Mouse (Mus musculus) adrenal gland, adult 2 months (tissue): ENCODE data around the gene Macrod2. TPM values are rescaled to one million over a fixed set of nuclear protein-coding genes. Genes with fewer than 3 reads are reported as not detected.

Experiments used
- DNase-seq: peaks from one replicate; pipeline ENCODE4 v3.0.0; 2021
- polyA plus RNA-seq: library from polyadenylated mRNA; depleted of rRNA; stranded (reverse); fragments of >200 nt; gene quantifications from 2 replicates; pipeline ENCODE4 v1.2.3, GENCODE M21; 2012
- total RNA-seq, 2 experiments: library from RNA; stranded (reverse); gene quantifications; 2 replicates each; pipeline ENCODE4 v1.2.3; 2021

The Macrod2 gene
- total and polyA plus RNA-seq, 3 experiments = 8.1 to 8.4 (median 8.3) TPM

DNA sequence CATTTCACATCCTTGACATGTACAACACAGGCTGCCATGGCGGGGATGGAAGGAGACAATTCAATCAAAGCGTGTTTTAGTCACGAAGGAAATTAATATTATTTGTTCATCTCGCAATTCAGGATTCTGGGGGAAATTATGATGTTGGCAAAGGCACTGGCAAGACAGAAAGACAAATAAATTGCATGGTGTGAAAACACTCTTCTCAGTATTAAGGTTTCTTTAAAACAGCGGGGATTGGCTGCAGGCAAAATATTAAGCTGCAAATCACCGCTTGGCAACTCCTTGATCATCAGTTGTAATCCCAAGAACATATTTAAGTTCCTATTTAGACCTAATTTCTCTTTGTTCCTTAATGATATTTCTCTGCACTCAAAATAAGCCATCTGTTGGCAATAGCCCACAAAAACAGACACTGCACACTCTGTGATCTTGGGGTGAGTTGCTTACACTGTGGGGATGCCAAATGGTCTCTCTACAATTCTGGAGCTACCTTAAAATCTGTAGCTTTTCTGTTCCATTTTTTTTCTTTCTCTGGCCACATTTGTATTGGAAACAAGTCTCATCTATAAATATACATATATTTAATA is 1466.7 kb downstream of the Macrod2 start:
- no peak for DNase-seq

GRCm38 (mm10) chr2:141862531-141863265 is 1467.6 kb downstream of the Macrod2 start:
- DNase-seq = no peak

- no peak for DNase-seq
These were observed 1468.6 kb downstream of the Macrod2 start for GRCm38 (mm10) chr2:141863628-141864165.

DNA sequence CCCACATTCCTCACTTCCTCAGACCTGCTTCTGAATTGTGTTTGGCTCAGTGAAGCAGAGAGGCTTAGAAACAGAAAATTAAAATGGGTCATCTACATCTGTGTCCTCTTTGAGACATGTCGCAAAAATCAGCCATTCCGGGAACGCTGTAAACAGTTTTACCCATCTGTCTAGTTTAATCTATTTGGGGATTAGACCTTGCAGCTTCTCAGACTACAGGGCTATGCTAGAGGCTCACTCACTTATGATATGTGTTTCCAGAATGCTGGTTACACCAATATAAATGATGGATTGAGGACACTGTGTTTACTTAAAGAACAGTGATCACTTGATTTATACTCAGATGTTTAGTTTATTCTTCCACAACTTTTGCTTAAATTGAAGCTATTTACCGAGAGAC is 1475.8 kb downstream of the Macrod2 start:
- DNase-seq = no peak

- DNase-seq = no peak
These were observed 1481.2 kb downstream of the Macrod2 start for GRCm38 (mm10) chr2:141876155-141876851.

DNA sequence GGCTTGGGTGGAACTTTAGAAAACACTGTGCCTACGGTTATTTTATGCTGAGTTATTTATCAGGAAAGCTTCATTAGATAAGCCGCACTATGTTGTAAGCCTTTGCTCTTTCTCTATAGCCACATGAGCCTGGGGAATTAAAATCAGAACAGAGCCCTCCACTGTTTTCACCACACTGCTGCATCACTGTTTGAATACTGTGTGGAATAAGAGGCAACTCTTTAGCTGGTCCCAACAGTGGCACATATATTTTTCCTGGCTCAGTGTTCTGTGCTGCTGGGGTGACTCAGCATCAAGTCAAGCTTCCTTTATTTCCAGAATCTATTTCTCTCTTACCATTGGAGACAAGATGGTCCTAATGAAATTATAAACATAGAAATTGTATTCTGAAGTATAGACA is 1481.8 kb downstream of the Macrod2 start:
- DNase-seq = no peak

GRCm38 (mm10) chr2:141878473-141878872 is 1483.4 kb downstream of the Macrod2 start:
- no peak for DNase-seq

DNA sequence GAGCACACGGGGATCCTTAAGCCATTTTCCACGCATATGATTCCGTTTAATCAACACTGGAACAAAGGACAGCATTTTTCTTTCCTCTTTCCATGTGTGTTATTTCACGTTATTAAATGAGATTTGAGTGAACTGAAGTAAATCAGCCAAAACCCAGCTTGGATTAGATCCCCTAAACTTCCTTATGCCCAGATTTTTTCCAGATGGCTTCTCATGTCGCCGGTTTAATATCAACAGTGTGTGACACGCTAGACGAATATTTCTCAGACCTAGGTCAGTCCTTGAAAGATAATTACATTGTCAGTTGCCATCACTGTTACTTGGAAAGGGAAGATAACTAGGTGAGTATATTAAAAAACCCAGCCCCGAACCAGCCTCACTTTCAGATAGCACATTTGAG is 1484.6 kb downstream of the Macrod2 start:
- no peak for DNase-seq

DNA sequence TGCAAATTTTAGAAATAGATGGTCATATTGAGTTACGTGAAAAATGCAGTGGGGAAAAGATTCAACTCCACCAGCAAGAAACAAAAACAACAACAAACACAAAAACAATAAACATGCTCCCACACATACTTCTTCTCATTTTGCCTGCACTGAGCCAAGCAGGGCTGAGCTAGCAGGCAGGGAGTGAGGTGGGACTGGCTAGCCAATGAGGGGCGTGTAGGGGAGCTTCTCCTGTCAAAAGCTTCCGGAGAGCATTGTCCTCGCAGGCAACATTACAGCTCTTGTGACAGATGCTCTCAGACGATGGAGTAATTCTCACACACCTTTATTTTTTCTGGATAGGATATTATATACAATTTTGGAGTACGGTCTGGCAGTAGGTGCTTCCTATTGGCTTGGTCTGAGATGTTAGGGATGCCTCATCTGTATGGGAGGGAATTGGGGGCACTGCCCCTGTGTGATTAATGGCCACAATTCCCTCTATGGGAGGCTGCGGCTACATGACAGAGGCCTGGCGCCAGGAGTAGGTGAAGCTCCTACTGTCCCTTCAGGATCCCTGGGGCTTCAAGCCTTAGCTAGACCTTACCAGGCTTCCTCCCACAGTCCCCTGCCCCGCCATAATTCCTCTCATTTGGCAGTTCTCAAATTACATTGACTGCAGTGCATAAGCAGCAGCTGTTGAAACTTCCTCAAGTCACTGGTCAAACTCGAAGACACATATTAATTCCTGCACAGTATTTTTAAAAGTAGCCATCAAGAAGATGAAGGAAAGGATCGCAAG is 1491.8 kb downstream of the Macrod2 start:
- DNase-seq = no peak

DNA sequence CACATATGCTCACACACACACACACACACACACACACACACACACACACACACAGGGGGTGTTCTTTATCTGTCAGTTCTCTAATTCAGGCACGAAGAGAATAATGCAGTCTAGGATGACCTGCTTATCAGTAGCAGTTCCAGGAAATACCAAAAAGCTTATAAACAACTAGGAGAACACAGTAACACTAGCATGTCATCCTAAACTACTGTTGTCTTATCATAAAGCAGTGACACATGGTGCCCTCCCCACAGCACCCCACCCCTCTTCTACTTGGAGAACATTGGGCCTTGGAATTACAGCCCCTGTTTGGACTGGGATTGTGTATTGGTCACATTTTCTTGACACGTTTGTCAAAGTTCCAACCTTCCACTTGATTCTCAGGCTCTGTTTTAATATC is 1494.4 kb downstream of the Macrod2 start:
- DNase-seq = no peak

DNA sequence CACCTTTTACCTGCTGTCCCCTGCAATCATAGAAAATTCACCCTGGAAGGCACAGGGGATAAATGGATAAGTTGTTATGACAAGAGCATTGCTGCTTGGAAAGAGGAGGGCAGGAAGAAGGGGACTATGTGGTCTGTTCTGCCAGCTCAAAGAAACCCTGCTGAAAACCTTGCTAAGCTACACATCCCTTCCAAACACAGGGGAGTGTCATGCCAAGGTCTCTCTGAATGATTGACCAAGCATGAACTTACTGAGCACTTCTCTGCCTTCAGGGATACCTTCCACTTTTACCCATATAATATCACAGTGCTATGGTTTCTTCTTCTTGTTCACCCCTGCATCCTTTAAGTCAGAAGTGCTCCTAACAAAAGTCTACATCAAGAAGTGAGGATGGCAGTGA is 1502.8 kb downstream of the Macrod2 start:
- DNase-seq = no peak

DNA sequence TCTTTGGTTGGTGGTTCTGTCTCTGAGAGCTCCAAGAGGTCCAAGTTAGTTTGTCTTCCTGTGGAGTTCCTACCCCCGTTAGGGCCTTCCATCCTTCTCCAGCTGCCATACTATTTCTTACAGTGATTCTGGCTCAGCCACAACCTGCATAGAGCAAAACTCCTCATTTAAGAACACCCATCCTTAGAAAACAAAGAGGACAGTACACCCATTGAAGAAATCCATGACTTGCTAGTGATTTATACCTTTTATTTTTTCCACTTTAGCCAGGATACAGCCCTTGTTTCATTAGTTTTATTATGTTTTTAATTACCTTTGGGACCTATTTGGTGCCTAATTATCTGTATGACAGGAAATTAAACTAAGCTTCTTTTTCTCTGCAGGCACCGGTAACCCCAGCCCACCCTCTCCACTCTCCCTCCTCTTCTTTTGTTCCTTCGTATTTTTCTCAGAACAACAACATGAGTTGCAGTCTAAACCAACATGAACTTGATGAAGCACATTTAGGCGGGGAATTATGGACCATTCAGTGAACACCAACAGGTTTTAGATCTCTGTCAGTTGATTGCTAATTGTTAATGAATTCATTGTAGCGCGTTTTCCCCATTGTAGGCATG is 1516.8 kb downstream of the Macrod2 start:
- no peak for DNase-seq

DNA sequence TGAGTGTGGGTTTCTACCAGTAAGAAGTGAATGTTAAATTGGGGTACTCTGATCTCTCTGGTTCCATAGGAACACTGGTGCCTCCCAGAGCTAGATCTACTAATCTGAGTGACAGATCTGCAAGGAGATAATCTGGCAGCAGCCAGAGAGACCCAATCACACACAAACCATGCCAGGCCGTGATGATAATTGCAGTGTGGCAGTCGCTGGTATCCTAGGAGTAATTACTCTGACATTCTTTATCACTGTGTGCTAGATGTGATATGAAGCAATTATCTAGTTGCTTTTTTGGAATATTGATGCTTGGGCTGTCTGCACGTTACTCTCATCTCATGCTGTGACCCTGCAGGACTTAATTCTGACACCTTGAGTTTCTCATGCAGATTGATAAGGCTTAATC is 1518.4 kb downstream of the Macrod2 start:
- DNase-seq = no peak

GRCm38 (mm10) chr2:141913894-141914293 is 1518.8 kb downstream of the Macrod2 start:
- no peak for DNase-seq

GRCm38 (mm10) chr2:141920377-141920992 is 1525.4 kb downstream of the Macrod2 start:
- DNase-seq = no peak

DNA sequence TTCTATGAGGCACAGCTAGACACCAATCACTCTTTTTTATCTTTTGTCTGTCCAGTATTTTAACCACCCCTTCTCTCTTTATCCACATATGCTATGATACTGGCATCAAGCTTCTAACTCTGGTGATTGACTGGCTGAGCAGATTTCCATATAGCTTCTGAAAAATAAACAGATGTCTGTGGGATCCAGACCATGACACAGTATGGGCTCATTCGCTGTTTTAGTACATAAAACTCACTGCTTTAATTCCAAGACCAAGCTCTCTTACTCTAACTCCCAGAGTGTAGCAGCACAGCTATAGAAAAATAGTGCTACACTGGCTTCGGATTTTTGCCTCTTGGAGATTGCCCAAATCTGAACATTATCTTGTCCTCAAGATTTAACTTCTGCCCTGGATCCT is 1540.0 kb downstream of the Macrod2 start:
- no peak for DNase-seq

DNA sequence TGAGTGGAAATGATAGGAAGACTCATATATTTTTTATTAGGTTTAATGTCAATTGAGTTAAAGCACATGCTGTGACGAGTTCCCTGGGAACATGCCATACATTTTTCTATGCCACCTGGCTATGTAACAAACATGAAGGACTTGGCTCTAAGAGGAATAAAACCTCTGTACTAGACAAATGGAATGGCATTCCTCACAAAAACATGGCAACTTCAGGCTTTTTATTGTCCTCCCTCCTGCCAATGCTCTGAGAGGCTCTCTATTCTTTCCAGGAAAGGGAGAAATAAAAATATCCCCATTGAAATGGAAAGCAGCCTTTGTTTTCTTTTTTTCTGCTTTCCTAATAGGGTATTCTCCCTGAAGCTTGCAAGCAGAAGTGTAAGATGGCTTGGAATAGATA is 1559.7 kb downstream of the Macrod2 start:
- DNase-seq = no peak

DNA sequence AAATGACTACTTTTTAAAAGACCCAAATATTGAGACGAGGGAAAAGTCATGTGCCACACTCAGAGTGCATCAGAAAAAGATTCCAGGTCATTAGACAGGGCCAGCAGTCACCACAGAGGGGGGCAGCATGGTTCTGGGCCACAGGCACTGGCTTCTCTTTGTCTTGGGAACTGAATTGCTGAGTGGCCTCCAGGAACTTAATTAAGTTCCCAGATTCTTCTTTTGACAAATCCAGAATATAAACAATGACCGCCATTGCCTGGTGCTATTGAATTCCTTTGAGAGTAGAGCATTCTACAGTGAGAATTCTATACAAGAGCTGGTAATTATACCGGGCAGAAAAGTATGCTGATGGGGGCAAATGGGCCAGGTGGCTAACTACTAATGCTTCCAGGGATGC is 1560.1 kb downstream of the Macrod2 start:
- no peak for DNase-seq

DNA sequence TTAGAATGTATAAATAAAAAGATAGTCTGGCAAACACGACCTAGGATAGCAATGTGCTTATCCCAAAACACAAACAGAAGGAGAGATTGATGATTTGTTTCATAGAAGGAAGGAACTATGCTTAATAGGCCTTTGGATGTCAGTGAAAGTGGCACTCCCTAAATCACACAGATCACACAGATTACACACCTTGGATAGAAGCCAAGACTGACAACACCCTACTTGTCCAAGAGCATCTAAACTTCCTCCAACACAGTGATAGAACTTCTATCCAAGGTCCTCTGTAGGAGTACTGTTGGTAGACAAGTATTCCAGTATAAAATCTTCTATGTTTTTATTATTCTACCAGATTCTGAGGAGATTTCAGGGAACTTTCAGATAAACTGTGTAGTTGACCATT is 1567.8 kb downstream of the Macrod2 start:
- DNase-seq = no peak

DNA sequence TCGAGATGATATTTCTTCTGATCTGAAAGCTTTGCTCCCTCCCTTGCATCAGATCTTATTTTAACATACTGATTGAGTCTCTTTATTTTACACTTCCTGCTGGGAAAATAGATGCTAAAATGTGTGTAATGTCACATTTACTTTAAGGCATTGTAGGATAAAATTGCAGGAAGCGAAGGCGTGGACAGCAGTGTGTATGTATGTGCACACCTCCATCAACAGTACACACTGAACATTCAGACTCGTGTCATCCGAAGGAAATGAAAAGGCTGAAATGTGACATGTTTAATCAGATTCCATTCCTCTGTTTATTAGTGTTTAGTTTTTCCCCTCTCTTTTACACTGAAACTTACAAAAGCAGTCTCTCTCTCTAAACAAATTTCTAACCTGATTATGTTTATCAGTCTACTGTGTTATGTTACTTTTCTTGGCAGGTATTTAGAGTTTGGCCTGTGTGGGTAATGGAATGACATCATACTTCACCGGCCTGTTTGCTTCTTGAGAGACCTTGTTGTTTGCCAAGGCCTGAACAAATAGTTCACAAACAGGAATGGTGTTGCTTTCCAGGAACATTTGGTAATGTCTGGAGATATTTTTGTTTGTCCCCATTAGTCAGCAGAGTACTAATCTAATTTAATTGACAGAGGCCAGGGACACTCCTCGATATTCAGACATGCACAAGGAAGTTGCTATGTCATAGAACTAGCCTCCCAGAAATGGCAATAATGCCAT is 1588.7 kb downstream of the Macrod2 start:
- peak; percentile 2 for DNase-seq

- peak; percentile 12 for DNase-seq
These were observed 1603.8 kb downstream of the Macrod2 start for GRCm38 (mm10) chr2:141998901-141999300.
